Mouse (Mus musculus) lung, adult 2 months (tissue): ENCODE data around the gene Shroom3.

ENCODE experiments used
- CTCF ChIP-seq: fragments of 200-500 bp; IDR thresholded peaks from 2 replicates; pipeline ENCODE4 v1.5.1; 2011; ENCODE audit warnings: mild to moderate bottlenecking, low read length, control low read depth; ENCODE audit not compliant: insufficient read depth
- POLR2A ChIP-seq: fragments of 200-500 bp; IDR thresholded peaks from 2 replicates; pipeline ENCODE4 v1.6.1; 2011; ENCODE audit warnings: low read depth, mild to moderate bottlenecking, control low read depth, low read length, borderline replicate concordance; ENCODE audit errors: extremely low read depth

- TF ChIP-seq POLR2A = no peak
- TF ChIP-seq CTCF = no peak
These were observed 80.3 kb downstream of the Shroom3 start for GRCm38 (mm10) chr5:92763546-92763952.
